Mouse (Mus musculus) macrophage (primary cell): ENCODE measurements around the gene Chd4. TPM values are rescaled to one million over a fixed set of nuclear protein-coding genes. Genes with fewer than 3 reads are reported as not detected.

ENCODE experiments used
- H3K27ac ChIP-seq: fragments of 350-480 bp; formaldehyde crosslinking; 2 replicates; pipeline ENCODE4 v1.9.0; 2021
- H3K36me3 ChIP-seq: fragments of 350-480 bp; formaldehyde crosslinking; 2 replicates; pipeline ENCODE4 v1.9.0; 2021; ENCODE audit errors: inconsistent target
- H3K4me3 ChIP-seq: fragments of 350-480 bp; formaldehyde crosslinking; 2 replicates; pipeline ENCODE4 v1.9.0; 2021; ENCODE audit errors: inconsistent target
- H3K79me2 ChIP-seq: fragments of 350-480 bp; formaldehyde crosslinking; 2 replicates; pipeline ENCODE4 v1.9.0; 2021; ENCODE audit errors: inconsistent target
- WGBS: methylation state at CpG from one replicate; pipeline ENCODE4 v1.1.7; 2026; ENCODE audit warnings: inconsistent platforms; ENCODE audit not compliant: missing documents; 5-methylcytosine and 5-hydroxymethylcytosine counted together
- polyA plus RNA-seq: library from polyadenylated mRNA; stranded (reverse); fragments of 250-400 nt; gene quantifications from 3 replicates; pipeline ENCODE4 v1.2.4, GENCODE M21; 2018; ENCODE audit warnings: inconsistent platforms

Gene Chd4
- polyA plus RNA-seq, 1 experiment from 2014 or later, result 280 TPM

DNA sequence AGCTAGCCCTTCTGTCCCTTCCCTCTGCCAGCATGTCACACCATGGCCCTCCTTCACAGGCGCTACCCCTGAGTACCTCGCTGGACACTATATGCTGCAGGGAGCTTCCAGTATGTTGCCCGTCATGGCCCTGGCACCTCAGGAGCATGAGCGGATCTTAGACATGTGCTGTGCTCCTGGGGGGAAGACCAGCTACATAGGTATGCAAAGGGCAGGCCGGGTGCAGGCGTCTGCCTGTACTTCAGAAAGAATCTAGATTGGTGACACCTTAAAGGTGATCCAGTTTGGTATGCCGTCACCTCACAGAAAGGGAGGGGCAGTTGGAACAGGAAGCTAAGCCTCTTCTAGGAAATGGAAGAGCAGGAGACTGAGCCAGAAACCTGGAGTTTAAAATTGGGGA is 44.0 kb downstream of the Chd4 start:
- 95% methylated on average over 7 of the region's 7 CpGs for WGBS
- peaks cover 2% of the 10 kb centered on the region; the same call in 1 of the 2 replicates for H3K79me2 ChIP-seq
- no peak overlapping the region for H3K4me3 ChIP-seq
- H3K36me3 ChIP-seq, result peaks cover 63% of the 10 kb centered on the region; the same call in 1 of the 2 replicates
- no peak overlapping the region for H3K27ac ChIP-seq

DNA sequence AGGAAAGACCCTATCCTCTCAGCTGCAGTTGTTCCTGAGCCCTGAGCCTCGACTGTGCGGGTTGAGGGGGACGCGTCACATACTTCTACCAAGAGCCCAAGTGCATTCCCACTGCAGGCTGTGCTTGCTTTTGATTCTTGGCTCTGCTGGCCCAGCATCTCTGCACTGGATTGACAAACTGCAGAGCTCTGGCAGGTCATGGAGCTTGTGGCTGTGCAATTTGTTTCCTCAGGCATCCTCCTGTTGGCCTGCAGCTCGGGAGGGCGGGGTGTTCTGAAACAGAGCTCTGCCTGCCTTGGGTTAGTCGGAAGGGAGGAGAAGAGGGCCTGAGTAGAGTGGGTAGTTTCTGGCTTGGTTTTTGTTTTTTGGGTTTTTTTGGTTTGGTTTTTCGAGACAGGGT is 46.7 kb downstream of the Chd4 start:
- peaks cover 47% of the 10 kb centered on the region; the same call in 1 of the 2 replicates for H3K36me3 ChIP-seq
- no peak overlapping the region for H3K4me3 ChIP-seq
- H3K27ac ChIP-seq, result no peak overlapping the region
- H3K79me2 ChIP-seq, result peaks cover 24% of the 10 kb centered on the region
- WGBS, result 93% methylated on average over 8 of the region's 8 CpGs

DNA sequence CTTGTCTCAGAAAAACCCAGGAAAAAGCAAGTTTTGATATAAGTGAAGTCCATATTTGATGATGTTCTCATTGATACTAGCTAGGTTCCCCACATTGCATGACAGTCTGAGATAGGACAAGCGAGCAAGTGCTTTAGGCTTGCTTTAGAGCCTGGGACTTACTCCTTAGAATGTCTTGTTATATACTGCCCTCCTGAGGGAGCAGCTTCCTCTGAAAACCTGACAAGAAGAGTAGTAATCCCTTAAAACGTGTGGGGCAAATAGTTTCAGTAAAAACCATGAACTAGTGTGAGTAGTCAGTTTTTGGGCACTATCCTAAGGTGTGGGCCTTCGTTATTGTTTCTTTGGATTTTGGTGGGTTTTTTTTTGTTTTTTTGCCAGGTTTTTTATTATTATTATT is 47.3 kb downstream of the Chd4 start:
- peaks cover 42% of the 10 kb centered on the region; the same call in 1 of the 2 replicates for H3K36me3 ChIP-seq
- H3K4me3 ChIP-seq, result no peak overlapping the region
- H3K79me2 ChIP-seq, result peaks cover 31% of the 10 kb centered on the region
- WGBS, result 88% methylated on average over 3 of the region's 3 CpGs
- H3K27ac ChIP-seq, result no peak overlapping the region

DNA sequence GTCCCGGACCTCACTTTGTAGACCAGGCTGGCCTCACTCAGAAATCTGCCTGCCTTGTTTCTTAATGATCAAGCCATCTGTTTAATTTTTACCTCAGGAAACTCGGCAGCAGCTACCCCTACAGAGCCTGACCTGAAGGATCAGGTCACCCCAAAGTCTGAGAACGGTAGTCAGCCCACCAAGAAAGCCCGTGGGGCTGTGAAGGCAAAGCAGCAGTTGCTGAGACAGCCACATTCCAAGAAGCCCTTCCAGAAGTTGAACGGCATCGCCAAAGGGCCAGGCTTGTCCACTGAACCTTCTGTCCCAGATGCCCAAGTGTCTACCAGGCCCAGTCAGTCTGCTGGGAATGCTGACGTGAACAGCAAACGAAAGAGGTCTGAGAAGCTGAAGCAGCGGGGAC is 48.1 kb downstream of the Chd4 start:
- H3K4me3 ChIP-seq, result no peak overlapping the region
- WGBS, result 94% methylated on average over 9 of the region's 9 CpGs
- no peak overlapping the region for H3K27ac ChIP-seq
- H3K79me2 ChIP-seq, result peaks cover 39% of the 10 kb centered on the region
- peaks cover 35% of the 10 kb centered on the region; the same call in 1 of the 2 replicates for H3K36me3 ChIP-seq

DNA sequence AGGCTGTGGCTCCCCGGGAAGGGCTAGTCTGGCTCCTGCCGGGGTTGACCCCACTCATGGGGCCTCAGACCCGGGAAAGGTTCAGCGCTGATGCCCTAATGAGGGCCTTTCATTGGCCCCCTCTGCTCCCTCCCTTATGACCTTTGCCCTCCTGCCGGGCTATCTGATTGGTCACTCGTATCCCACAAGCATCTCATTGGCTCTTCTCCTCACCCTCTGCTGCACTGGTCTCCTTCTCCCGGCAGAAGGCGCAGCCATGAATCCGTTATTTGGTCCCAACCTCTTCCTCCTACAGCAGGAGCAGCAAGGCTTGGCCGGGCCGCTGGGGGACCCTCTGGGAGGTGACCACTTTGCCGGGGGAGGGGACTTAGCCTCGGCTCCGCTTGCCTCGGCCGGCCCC is 49.2 kb downstream of the Chd4 start, which contains the start of gene Iffo1:
TSS of gene Iffo1 (plus strand) at position 241 of the 400 bp plus-strand sequence.
- H3K27ac ChIP-seq, result peak within 1 kb of the TSS; percentile 82
- peaks cover 50% of the 10 kb centered on the region for H3K79me2 ChIP-seq
- 2% methylated on average over 16 of the region's 16 CpGs for WGBS
- H3K36me3 ChIP-seq, result peaks cover 24% of the 10 kb centered on the region; the same call in 1 of the 2 replicates
- H3K4me3 ChIP-seq, result peak within 1 kb of the TSS; percentile 51

DNA sequence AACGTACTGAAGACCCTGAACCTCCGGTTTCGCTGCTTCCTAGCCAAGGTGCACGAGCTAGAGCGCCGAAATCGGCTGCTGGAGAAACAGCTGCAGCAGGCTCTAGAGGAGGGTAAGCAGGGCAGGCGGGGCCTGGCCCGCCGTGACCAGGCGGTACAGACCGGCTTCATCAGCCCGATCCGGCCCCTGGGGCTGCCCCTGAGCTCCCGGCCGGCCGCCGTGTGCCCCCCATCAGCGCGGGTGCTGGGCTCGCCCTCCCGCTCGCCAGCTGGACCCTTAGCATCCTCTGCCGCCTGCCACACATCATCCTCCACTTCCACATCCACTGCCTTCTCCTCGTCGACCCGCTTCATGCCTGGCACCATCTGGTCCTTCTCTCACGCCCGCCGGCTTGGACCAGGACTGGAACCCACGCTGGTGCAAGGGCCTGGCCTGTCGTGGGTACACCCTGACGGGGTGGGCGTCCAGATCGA is 49.7 kb downstream of the Chd4 start:
- peaks cover 19% of the 10 kb centered on the region; the same call in 1 of the 2 replicates for H3K36me3 ChIP-seq
- peaks cover 55% of the 10 kb centered on the region for H3K79me2 ChIP-seq
- 2% methylated on average over 33 of the region's 35 CpGs for WGBS
- peak overlapping the region; percentile 82; the same call in 1 of the 2 replicates for H3K27ac ChIP-seq
- H3K4me3 ChIP-seq, result peak overlapping the region; percentile 51

DNA sequence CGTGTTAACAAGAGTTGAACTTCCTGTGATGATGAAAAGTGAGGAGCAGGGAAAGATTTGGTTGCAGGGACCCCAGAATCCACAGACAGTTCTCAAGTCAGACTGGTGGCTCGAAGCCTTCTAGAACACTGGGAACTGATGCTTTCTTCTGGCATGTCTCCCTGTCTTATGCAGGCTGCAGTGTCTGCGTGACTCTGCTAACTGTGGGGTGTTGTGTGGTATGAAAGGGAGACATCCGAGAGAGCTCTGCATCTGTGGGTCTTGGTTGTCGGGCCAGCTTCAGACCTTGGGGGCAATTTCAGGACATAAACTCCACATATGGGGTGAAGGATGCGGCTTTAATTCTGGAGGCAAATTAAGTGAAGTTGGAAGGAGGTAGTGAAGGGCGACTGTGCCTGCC is 50.4 kb downstream of the Chd4 start:
- 55% methylated on average over 7 of the region's 7 CpGs for WGBS
- H3K27ac ChIP-seq, result peak overlapping the region; percentile 82
- peak overlapping the region; percentile 51 for H3K4me3 ChIP-seq
- peaks cover 16% of the 10 kb centered on the region; the same call in 1 of the 2 replicates for H3K36me3 ChIP-seq
- peaks cover 61% of the 10 kb centered on the region for H3K79me2 ChIP-seq

DNA sequence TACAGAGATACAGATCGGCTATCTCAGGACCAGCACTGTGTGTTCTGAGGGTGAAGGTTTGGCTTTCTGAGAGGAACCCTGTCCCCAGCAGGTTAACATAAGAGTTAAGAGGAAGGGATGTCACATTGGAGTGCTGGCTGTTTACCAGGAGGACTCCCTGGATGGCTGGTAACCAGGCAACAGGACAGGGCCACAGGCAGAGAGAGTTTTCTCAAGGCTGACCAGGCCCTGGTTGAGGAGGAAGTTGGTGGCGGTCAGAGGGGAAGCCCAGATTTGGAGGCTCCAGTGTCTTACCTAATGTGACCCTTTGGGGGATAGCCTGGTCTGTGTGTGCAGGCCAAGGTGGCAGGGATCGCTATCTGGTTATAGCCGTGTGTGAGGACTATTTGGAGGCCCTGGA is 51.0 kb downstream of the Chd4 start:
- H3K4me3 ChIP-seq, result peak overlapping the region; percentile 51; the same call in 1 of the 2 replicates
- H3K79me2 ChIP-seq, result peaks cover 66% of the 10 kb centered on the region
- peak overlapping the region; percentile 82 for H3K27ac ChIP-seq
- 39% methylated on average over 4 of the region's 4 CpGs for WGBS
- H3K36me3 ChIP-seq, result peaks cover 16% of the 10 kb centered on the region; the same call in 1 of the 2 replicates

DNA sequence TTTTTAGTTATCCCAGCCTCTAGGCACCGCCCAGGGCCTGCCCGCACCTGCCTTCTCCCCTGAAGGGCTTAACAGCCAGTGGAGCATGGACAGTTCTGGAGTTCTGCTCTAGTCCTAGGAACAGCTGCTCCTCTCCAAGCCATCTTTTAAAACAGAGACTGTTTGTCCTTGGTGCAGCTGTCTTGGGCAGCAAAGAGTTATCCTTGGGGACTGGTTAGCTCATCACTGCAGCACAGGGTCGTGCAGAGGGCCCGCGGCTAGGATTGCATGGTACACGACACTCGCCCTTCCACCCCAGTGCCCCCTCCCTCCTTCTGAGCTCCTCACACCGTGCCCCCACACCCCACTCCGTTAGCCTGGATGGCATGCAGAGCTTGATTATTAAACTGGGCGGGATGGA is 51.5 kb downstream of the Chd4 start:
- WGBS, result 85% methylated on average over 5 of the region's 10 CpGs
- Histone ChIP-seq H3K79me2 (peaks cover 66% of the 10 kb centered on the region), H3K4me3 (peak overlapping the region; percentile 51; the same call in 1 of the 2 replicates), H3K36me3 (peaks cover 16% of the 10 kb centered on the region; the same call in 1 of the 2 replicates), H3K27ac (peak overlapping the region; percentile 82)

DNA sequence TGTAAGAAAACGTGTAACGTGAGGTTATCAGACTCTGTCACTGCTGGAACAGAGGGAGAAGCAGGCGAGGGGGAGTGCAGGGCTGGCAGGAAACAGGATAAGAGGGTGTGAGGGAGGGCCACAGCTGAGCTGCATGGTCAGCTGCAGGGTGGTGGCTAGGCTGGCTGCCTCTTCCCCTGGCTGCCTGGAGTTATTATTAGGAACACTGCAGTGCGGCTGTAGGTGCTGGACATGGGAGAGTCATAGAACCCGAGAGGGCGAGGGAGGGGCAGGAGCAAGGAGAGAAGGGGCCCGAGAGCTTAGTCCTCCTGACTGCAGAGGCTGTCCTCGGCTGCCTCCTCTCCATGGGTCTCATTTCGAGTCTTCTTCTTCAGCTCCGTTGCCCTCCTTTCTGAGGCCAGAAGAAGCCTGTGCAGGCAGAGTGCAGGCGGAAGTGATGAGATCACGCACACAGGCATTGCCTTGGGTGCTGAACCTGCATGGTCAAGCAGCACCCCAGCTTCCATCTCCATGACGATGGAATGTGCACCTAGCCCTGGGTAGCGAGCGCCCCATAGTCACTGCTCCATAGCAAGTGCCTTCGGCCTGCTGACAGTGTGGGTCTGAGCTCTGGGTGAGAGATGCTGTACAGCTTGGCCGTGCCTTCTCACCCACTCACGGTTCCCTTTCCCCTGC is 52.6 kb downstream of the Chd4 start:
- Histone ChIP-seq H3K4me3 (peak overlapping the region; percentile 1; the same call in 1 of the 2 replicates), H3K79me2 (peaks cover 66% of the 10 kb centered on the region), H3K36me3 (peaks cover 25% of the 10 kb centered on the region; the same call in 1 of the 2 replicates), H3K27ac (peak overlapping the region; percentile 82)
- 37% methylated on average over 17 of the region's 18 CpGs for WGBS

DNA sequence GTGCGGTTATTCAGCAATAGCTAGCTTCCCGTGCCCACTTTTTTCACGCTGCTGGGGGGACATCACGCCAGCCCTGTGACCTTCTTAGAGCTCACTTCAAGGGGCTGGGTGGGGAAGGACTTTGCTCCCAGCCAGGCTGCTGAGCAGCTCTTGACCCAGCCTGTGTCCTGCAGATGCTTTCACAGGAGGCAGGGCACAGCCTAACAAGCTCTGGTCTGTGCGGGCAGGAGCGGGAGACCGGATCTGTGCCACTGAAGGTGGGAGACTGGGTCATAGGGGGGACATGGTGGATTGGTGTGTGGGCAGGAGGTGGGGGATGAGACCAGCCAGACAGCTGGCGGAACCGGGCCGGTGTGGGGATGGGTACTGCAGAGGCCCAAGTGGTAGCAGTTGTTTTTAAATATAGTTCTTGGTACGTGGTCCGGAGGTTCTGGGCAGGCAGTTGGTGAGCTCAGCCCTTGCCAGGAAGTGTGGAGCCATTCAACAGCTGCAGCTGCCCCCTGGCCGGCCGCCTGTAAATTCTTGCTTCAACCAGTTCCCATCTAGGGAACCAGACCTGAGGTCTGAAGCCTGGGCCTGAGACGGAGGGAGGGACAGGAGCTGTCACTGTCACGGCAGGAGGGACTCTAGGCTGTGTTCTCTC is 53.3 kb downstream of the Chd4 start:
- peak overlapping the region; percentile 1; the same call in 1 of the 2 replicates for H3K4me3 ChIP-seq
- H3K79me2 ChIP-seq, result peaks cover 66% of the 10 kb centered on the region
- H3K27ac ChIP-seq, result peak overlapping the region; percentile 82
- 31% methylated on average over 16 of the region's 16 CpGs for WGBS
- H3K36me3 ChIP-seq, result peaks cover 30% of the 10 kb centered on the region; the same call in 1 of the 2 replicates

DNA sequence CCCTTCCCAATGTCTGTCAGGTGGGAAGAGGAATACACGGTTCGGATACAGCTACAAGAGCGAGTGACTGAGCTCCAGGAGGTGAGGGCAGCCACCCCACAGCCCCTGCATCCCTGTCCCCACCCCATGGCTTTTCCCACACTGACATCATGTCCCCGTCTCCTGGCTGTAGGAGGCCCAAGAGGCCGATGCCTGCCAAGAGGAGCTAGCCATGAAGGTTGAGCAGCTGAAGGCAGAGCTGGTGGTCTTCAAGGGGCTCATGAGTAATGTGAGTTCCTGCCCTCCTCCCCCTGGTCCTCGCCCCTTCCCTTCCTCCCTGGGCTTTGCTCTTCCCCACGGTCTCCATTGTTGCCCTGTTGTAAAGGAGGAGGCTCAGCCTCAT is 53.8 kb downstream of the Chd4 start:
- 88% methylated on average over 7 of the region's 7 CpGs for WGBS
- Histone ChIP-seq H3K79me2 (peaks cover 66% of the 10 kb centered on the region), H3K36me3 (peaks cover 30% of the 10 kb centered on the region; the same call in 1 of the 2 replicates), H3K4me3 (no peak overlapping the region), H3K27ac (peak overlapping the region; percentile 82)

DNA sequence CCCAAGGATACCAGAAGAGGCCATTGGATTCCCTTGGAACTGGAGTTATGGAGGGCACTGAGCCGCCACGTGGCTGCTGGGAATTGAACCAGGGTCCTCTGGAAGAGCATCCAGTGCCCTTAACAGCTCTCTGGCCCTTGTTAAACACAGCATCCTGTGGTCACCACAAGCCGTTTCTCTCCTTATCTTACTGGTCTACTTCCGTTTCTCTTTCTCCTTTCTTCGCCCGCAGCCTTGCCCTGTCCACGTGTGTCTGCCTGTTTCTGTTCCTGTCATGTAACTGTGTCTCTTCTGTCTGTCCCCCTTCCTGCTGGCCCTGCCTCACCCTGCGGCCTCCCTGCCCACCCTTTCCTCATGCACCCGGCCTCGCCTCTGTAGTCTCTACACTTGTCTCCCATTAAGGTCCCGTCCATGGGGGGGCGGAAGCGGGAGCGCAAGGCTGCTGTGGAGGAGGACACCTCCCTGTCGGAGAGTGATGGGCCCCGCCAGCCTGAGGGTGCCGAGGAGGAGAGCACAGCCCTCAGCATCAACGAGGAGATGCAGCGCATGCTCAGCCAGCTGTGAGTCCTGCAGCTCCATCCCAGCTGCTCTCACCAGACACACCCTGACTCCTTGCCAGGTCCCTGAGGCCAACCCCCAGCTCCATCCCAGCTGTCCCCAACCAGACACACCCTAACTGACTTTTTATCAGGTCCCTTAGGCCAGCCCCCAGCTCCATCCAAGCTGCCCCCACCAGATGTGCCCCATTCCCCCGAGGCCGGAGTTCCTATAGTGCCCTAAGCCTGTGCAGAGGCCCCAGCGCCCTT is 56.6 kb downstream of the Chd4 start:
- H3K27ac ChIP-seq, result no peak overlapping the region
- H3K36me3 ChIP-seq, result peaks cover 47% of the 10 kb centered on the region

DNA sequence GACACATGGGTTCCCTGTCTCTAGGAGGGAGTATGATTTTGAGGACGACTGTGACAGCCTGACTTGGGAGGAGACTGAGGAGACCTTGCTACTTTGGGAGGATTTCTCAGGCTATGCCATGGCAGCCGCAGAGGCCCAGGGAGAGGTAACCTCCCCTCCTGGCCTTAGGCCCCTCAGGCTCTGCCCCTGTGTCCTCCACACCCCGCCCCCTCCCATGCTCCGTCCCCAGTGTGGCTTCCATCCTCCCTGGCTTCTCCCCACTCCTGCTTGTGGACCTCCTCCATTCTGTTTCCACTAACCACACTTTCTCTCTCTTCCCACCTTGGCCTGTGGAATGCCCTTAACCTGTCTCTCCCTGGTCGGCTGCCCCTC is 57.2 kb downstream of the Chd4 start:
- no peak overlapping the region for H3K27ac ChIP-seq
- 91% methylated on average over 5 of the region's 5 CpGs for WGBS
- H3K4me3 ChIP-seq, result no peak overlapping the region
- H3K79me2 ChIP-seq, result peaks cover 36% of the 10 kb centered on the region
- peaks cover 53% of the 10 kb centered on the region for H3K36me3 ChIP-seq

More for the DNA sequence above, 56.6 kb downstream of the Chd4 start:
- WGBS, result 75% methylated on average over 22 of the region's 22 CpGs
- H3K79me2 ChIP-seq, result peaks cover 42% of the 10 kb centered on the region
- no peak overlapping the region for H3K4me3 ChIP-seq
